Mouse (Mus musculus): ENCODE measurements around the gene Mpzl2. TPM values are rescaled to one million over a fixed set of nuclear protein-coding genes. Genes with fewer than 3 reads are reported as not detected.

The Mpzl2 gene
- polyA plus RNA-seq, 1 experiment from 2014 or later: 12.7 TPM

DNA sequence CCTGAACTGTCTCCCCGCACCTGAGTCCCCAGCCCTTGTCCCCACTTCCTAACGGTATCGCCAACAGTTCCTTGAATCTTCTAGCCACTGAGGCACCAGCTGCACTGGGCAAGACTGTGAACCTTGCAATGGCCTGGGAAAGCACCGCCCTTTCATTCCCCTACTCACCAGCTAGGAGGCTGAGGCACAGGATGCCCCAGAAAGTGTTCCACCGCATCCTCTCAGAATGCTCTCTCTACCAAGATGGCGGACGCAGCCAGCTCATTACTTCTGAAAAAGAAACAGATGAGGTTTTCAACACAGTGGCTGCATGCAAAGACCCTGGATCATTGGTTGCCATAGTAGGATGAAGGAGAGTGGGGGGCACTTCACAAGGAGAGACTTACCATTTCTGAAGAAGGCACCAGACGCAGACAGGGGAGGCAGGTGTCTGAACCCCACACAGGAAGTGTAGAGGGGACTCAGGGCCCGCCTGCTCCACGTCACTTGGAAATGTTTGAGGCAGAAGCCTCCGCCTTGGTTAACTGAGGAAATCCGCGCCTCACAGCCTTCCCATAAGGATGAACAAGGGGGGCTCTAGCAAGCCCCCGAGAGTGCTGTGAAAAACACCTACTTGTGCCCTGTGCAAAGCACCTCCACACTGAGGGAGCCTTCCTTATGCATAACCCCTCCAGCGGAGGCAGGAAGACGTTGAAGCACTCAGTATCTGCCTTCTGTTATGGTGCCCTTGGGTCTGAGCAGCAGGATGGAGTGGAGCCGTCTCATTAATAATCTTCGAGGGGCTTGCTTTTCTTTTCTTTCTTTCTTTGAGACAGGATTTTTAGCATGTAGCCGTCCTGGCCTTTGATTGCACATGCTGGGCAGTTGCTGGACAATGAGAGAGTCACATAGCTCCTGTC, 30.2 kb upstream of the Mpzl2 start, which contains the start of gene Cd3e:
Gene Cd3e, minus strand, starts transcription at position 448 of the 899 bp plus-strand sequence.
- Histone ChIP-seq H3K36me3 (no peaks in the 10 kb centered on the region), H3K4me3 (replicated peaks) (no peak within 1 kb of the TSS), H3K27ac (no peak within 1 kb of the TSS), H3K4me1 (replicated peaks) (no peaks in the 10 kb centered on the region), H3K27me3 (peaks cover 19% of the 10 kb centered on the region), H3K9ac (replicated peaks) (no peak within 1 kb of the TSS), H3K9me3 (no peaks in the 10 kb centered on the region), H3K4me2 (no peak within 1 kb of the TSS)
- 85% methylated on average over 19 of the region's 19 CpGs for WGBS
- ATAC-seq (ENCODE audit: insufficient number of reproducible peaks, insufficient read depth, low FRiP score, low TSS enrichment, low read depth): no peak

GRCm38 (mm10) chr9:45010461-45010860, 29.1 kb upstream of the Mpzl2 start:
- no peak for ATAC-seq (ENCODE audit: insufficient number of reproducible peaks, insufficient read depth, low FRiP score, low TSS enrichment, low read depth)
- WGBS: 73% methylated on average over 4 of the region's 4 CpGs

GRCm38 (mm10) chr9:45011291-45011690, 28.3 kb upstream of the Mpzl2 start:
- no peaks in the 10 kb centered on the region for H3K36me3 ChIP-seq
- no peak overlapping the region for H3K9ac ChIP-seq (replicated peaks)
- H3K4me3 ChIP-seq (replicated peaks): no peak overlapping the region
- no peak for ATAC-seq (ENCODE audit: insufficient number of reproducible peaks, insufficient read depth, low FRiP score, low TSS enrichment, low read depth)
- no peak overlapping the region for H3K27ac ChIP-seq
- H3K4me2 ChIP-seq: no peak overlapping the region
- WGBS: 50% methylated on average over 6 of the region's 6 CpGs
- H3K9me3 ChIP-seq: no peaks in the 10 kb centered on the region
- peaks cover 19% of the 10 kb centered on the region for H3K27me3 ChIP-seq
- no peaks in the 10 kb centered on the region for H3K4me1 ChIP-seq (replicated peaks)

More at GRCm38 (mm10) chr9:45010461-45010860, 29.1 kb upstream of the Mpzl2 start:
- H3K36me3 ChIP-seq: no peaks in the 10 kb centered on the region
- H3K9ac ChIP-seq (replicated peaks): no peak overlapping the region
- H3K9me3 ChIP-seq: no peaks in the 10 kb centered on the region
- no peaks in the 10 kb centered on the region for H3K4me1 ChIP-seq (replicated peaks)
- H3K27me3 ChIP-seq: peaks cover 19% of the 10 kb centered on the region
- no peak overlapping the region for H3K4me2 ChIP-seq
- no peak overlapping the region for H3K4me3 ChIP-seq (replicated peaks)
- no peak overlapping the region for H3K27ac ChIP-seq

DNA sequence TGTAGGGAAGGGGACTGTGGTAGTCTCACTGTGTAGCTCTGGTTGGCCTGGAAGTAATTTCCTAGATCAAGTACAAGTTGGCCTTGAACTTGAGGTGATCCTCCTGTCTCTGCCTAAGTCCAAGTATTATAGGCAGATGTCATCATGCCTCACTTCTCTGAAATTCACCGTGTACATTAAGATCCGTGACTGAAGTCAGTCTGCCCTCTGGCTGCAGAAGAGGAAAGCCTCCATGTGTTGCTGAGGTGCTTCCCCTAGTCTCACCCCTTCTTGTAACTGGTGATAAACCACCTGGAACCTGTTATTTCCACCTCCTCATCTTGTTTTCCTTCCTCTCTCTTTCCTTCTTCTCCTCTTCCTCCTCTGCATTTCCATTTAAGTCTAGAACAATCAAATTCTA, 24.7 kb upstream of the Mpzl2 start:
- no peak for ATAC-seq (ENCODE audit: insufficient number of reproducible peaks, insufficient read depth, low FRiP score, low TSS enrichment, low read depth)
- Histone ChIP-seq H3K4me2 (no peak overlapping the region), H3K27ac (no peak overlapping the region), H3K27me3 (peaks cover 14% of the 10 kb centered on the region), H3K4me1 (replicated peaks) (no peaks in the 10 kb centered on the region), H3K36me3 (no peaks in the 10 kb centered on the region), H3K4me3 (replicated peaks) (no peak overlapping the region), H3K9me3 (no peaks in the 10 kb centered on the region), H3K9ac (replicated peaks) (no peak overlapping the region)
- WGBS: 56% methylated on average over 2 of the region's 2 CpGs

DNA sequence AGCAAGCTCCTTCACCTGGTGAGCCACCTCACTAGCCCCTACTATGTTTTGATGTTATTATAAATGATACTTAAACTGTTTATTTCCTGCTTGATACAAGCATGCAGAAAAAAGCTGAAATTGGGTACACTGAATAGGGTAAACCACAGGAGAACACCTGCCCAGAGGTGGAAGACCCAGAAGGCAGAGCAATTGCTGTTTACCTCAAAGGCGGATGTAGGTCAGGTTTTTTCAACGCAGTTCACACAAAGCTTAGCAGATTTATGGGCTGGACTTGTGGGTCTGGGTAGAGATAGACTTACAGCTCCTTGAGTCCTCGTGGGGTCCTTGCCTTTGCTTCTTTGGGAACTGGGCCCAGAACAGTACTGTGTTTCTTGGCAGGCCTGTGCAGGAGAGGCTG, 23.8 kb upstream of the Mpzl2 start:
- WGBS: 60% methylated on average over 3 of the region's 3 CpGs
- H3K9ac ChIP-seq (replicated peaks): no peak overlapping the region
- no peak overlapping the region for H3K4me3 ChIP-seq (replicated peaks)
- no peak for ATAC-seq (ENCODE audit: insufficient number of reproducible peaks, insufficient read depth, low FRiP score, low TSS enrichment, low read depth)
- H3K27ac ChIP-seq: no peak overlapping the region
- H3K36me3 ChIP-seq: no peaks in the 10 kb centered on the region
- no peaks in the 10 kb centered on the region for H3K9me3 ChIP-seq
- H3K27me3 ChIP-seq: peaks cover 10% of the 10 kb centered on the region; the same call in 1 of the 2 replicates
- H3K4me1 ChIP-seq (replicated peaks): no peaks in the 10 kb centered on the region
- no peak overlapping the region for H3K4me2 ChIP-seq

DNA sequence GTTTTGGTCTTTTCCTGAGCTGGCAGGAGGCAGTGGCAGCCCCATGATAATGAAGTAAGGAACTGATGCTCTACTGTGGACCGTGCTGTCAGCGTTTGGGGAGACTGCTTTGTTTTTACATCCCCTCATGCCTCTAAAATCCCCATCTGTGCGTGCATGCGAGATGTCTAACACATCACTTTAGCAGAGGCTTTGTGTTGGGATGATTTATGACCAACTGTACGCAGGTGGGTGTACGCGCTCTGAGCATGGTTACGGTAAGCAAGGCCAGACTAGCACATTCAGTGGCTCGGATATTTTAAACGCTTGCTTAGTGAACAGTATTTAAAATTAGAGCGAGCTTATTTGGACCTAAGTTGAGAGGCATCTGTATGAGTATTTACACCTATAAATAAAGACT, 21.6 kb upstream of the Mpzl2 start:
- Histone ChIP-seq H3K9ac (replicated peaks) (no peak overlapping the region), H3K4me1 (replicated peaks) (no peaks in the 10 kb centered on the region), H3K4me2 (no peak overlapping the region), H3K36me3 (no peaks in the 10 kb centered on the region), H3K9me3 (no peaks in the 10 kb centered on the region), H3K27ac (no peak overlapping the region), H3K4me3 (replicated peaks) (no peak overlapping the region), H3K27me3 (no peaks in the 10 kb centered on the region)
- ATAC-seq (ENCODE audit: insufficient number of reproducible peaks, insufficient read depth, low FRiP score, low TSS enrichment, low read depth): no peak
- WGBS: 79% methylated on average over 11 of the region's 11 CpGs

DNA sequence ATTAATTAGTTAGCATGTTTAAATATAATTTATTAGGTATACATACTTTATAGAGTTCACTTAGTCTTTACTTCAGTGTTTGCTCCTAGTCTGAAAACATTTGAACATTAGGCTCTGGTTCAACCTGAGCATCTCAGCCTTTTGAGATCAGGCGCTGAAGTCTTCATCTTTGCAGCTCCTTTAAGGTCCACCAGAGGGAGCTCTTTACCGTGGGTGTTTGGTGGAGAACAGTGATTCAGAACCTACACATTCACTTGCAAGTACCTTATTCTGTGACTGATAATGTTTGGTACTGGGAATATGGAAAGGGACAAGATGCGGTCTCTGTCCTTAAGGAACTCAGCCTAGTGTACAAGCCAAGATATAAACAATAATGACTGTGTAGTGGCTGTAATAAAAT, 16.8 kb upstream of the Mpzl2 start:
- no peaks in the 10 kb centered on the region for H3K4me1 ChIP-seq (replicated peaks)
- no peaks in the 10 kb centered on the region for H3K27me3 ChIP-seq
- WGBS: 15% methylated on average over 3 of the region's 3 CpGs
- no peak for ATAC-seq (ENCODE audit: insufficient number of reproducible peaks, insufficient read depth, low FRiP score, low TSS enrichment, low read depth)
- no peak overlapping the region for H3K4me2 ChIP-seq
- H3K9me3 ChIP-seq: no peaks in the 10 kb centered on the region
- H3K27ac ChIP-seq: no peak overlapping the region
- no peaks in the 10 kb centered on the region for H3K36me3 ChIP-seq
- no peak overlapping the region for H3K4me3 ChIP-seq (replicated peaks)
- no peak overlapping the region for H3K9ac ChIP-seq (replicated peaks)

GRCm38 (mm10) chr9:45023638-45024037, 16.0 kb upstream of the Mpzl2 start:
- Histone ChIP-seq H3K4me3 (replicated peaks) (no peak overlapping the region), H3K27ac (no peak overlapping the region), H3K9me3 (no peaks in the 10 kb centered on the region), H3K4me2 (no peak overlapping the region), H3K9ac (replicated peaks) (no peak overlapping the region), H3K36me3 (no peaks in the 10 kb centered on the region), H3K27me3 (no peaks in the 10 kb centered on the region), H3K4me1 (replicated peaks) (no peaks in the 10 kb centered on the region)
- no peak for ATAC-seq (ENCODE audit: insufficient number of reproducible peaks, insufficient read depth, low FRiP score, low TSS enrichment, low read depth)
- WGBS: 65% methylated on average over 3 of the region's 3 CpGs

GRCm38 (mm10) chr9:45024187-45024586, 15.4 kb upstream of the Mpzl2 start:
- no peak overlapping the region for H3K27ac ChIP-seq
- H3K4me1 ChIP-seq (replicated peaks): no peaks in the 10 kb centered on the region
- 76% methylated on average over 2 of the region's 2 CpGs for WGBS
- no peak overlapping the region for H3K9ac ChIP-seq (replicated peaks)
- no peak overlapping the region for H3K4me3 ChIP-seq (replicated peaks)
- ATAC-seq (ENCODE audit: insufficient number of reproducible peaks, insufficient read depth, low FRiP score, low TSS enrichment, low read depth): no peak
- no peaks in the 10 kb centered on the region for H3K27me3 ChIP-seq
- H3K4me2 ChIP-seq: no peak overlapping the region
- H3K9me3 ChIP-seq: no peaks in the 10 kb centered on the region
- no peaks in the 10 kb centered on the region for H3K36me3 ChIP-seq

- 69% methylated on average over 8 of the region's 8 CpGs for WGBS
- Histone ChIP-seq H3K9me3 (no peaks in the 10 kb centered on the region), H3K36me3 (no peaks in the 10 kb centered on the region), H3K4me1 (replicated peaks) (no peaks in the 10 kb centered on the region), H3K27me3 (peaks cover 10% of the 10 kb centered on the region), H3K9ac (replicated peaks) (no peak overlapping the region), H3K4me2 (no peak overlapping the region), H3K4me3 (replicated peaks) (no peak overlapping the region), H3K27ac (no peak overlapping the region)
- ATAC-seq (ENCODE audit: insufficient number of reproducible peaks, insufficient read depth, low FRiP score, low TSS enrichment, low read depth): no peak
These were observed 12.2 kb upstream of the Mpzl2 start for GRCm38 (mm10) chr9:45027376-45027775.

GRCm38 (mm10) chr9:45030341-45030740, 9.3 kb upstream of the Mpzl2 start:
- Histone ChIP-seq H3K4me1 (replicated peaks) (no peaks in the 10 kb centered on the region), H3K9ac (replicated peaks) (no peak overlapping the region), H3K9me3 (no peaks in the 10 kb centered on the region), H3K27me3 (peaks cover 10% of the 10 kb centered on the region), H3K4me2 (no peak overlapping the region), H3K36me3 (no peaks in the 10 kb centered on the region), H3K27ac (no peak overlapping the region), H3K4me3 (replicated peaks) (no peak overlapping the region)
- no peak for ATAC-seq (ENCODE audit: insufficient number of reproducible peaks, insufficient read depth, low FRiP score, low TSS enrichment, low read depth)
- 66% methylated on average over 6 of the region's 6 CpGs for WGBS

- H3K4me3 ChIP-seq (replicated peaks): no peak overlapping the region
- H3K4me2 ChIP-seq: no peak overlapping the region
- H3K27ac ChIP-seq: no peak overlapping the region
- no peaks in the 10 kb centered on the region for H3K4me1 ChIP-seq (replicated peaks)
- H3K27me3 ChIP-seq: peaks cover 10% of the 10 kb centered on the region
- H3K36me3 ChIP-seq: no peaks in the 10 kb centered on the region
- 72% methylated on average over 2 of the region's 2 CpGs for WGBS
- ATAC-seq (ENCODE audit: insufficient number of reproducible peaks, insufficient read depth, low FRiP score, low TSS enrichment, low read depth): no peak
- no peak overlapping the region for H3K9ac ChIP-seq (replicated peaks)
- no peaks in the 10 kb centered on the region for H3K9me3 ChIP-seq
These were observed 7.3 kb upstream of the Mpzl2 start for GRCm38 (mm10) chr9:45032261-45032660.
